Mouse (Mus musculus) midbrain, embryonic 13.5 days (tissue): ENCODE measurements around the gene Hdgfl3. TPM values are rescaled to one million over a fixed set of nuclear protein-coding genes. Genes with fewer than 3 reads are reported as not detected.

ENCODE experiments used
- ATAC-seq: fragments of 200-750 bp; cut with Nextera tagmentation; 2 replicates; pipeline ENCODE4 v1.8.0; 2017; ENCODE audit warnings: mild to moderate bottlenecking, moderate TSS enrichment, moderate library complexity
- H3K27ac ChIP-seq: fragments of 300-500 bp; sonication (generic); 2 replicates; pipeline ENCODE4 v1.5.1; 2015; ENCODE audit warnings: inconsistent platforms, mild to moderate bottlenecking, moderate library complexity
- H3K27me3 ChIP-seq: fragments of 300-500 bp; sonication (generic); 2 replicates; pipeline ENCODE4 v1.6.1; 2015; ENCODE audit warnings: mild to moderate bottlenecking, inconsistent platforms
- H3K36me3 ChIP-seq: fragments of 300-500 bp; sonication (generic); 2 replicates; pipeline ENCODE4 v1.6.1; 2015; ENCODE audit warnings: mild to moderate bottlenecking, inconsistent platforms
- H3K4me1 ChIP-seq: fragments of 300-500 bp; sonication (generic); replicated peaks from 2 replicates; pipeline ENCODE4 v1.6.1; 2015; ENCODE audit warnings: inconsistent platforms
- H3K4me2 ChIP-seq: fragments of 300-500 bp; sonication (generic); replicated peaks from 2 replicates; pipeline ENCODE4 v1.6.1; 2015; ENCODE audit warnings: moderate library complexity, mild to moderate bottlenecking, inconsistent platforms
- H3K4me3 ChIP-seq: fragments of 300-500 bp; sonication (generic); replicated peaks from 2 replicates; pipeline ENCODE4 v1.5.1; 2015; ENCODE audit warnings: mild to moderate bottlenecking, inconsistent platforms
- H3K9ac ChIP-seq: fragments of 300-500 bp; sonication (generic); replicated peaks from 2 replicates; pipeline ENCODE4 v1.6.1; 2015; ENCODE audit warnings: mild to moderate bottlenecking, inconsistent platforms
- H3K9me3 ChIP-seq: fragments of 300-500 bp; sonication (generic); 2 replicates; pipeline ENCODE4 v1.6.1; 2016; ENCODE audit warnings: mild to moderate bottlenecking, inconsistent platforms
- WGBS: fragments of 180-500 bp; shearing (Covaris S2); methylation state at CpG from one replicate; pipeline ENCODE4 v1.1.7; 2015; 5-methylcytosine and 5-hydroxymethylcytosine counted together
- polyA plus RNA-seq: library from polyadenylated mRNA; unstranded; fragments of >200 nt; fragmentation: Nextera tagmentation; extraction: Ambion mirVana; gene quantifications from 2 replicates; pipeline ENCODE4 v1.2.1, GENCODE M21; 2015

The Hdgfl3 gene
- polyA plus RNA-seq, 1 experiment from 2014 or later: 65.7 TPM

DNA sequence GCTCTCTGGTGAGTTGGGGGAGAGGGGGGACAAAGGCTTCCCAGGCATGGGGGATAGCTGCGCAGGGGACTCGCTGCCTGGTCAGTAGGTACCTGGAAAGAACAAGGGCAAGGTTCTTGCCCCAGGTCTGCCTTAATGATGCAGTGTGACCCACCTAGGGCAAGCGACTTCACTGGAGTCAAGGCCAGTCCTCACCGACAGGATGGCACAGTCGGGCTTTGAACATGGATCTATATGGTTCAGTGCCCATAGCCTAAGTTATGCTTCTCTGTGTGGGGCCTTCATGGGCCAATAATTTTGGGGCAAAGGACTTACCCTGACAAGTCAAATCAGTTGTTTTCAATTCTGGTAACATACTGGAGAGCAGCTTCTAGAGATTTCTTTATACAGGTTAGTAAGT is 533 bp upstream of the Hdgfl3 start:
- H3K4me1 ChIP-seq: peaks cover 39% of the 10 kb centered on the region
- peak overlapping the region; percentile 94 for H3K4me3 ChIP-seq
- ATAC-seq: no peak
- H3K27ac ChIP-seq: peak overlapping the region; percentile 99
- H3K27me3 ChIP-seq: no peaks in the 10 kb centered on the region; the same call in 1 of the 2 replicates
- no peaks in the 10 kb centered on the region for H3K9me3 ChIP-seq
- H3K9ac ChIP-seq: peak overlapping the region; percentile 98
- no peaks in the 10 kb centered on the region for H3K36me3 ChIP-seq
- 1% methylated on average over 5 of the region's 5 CpGs for WGBS
- H3K4me2 ChIP-seq: peak overlapping the region; percentile 70

DNA sequence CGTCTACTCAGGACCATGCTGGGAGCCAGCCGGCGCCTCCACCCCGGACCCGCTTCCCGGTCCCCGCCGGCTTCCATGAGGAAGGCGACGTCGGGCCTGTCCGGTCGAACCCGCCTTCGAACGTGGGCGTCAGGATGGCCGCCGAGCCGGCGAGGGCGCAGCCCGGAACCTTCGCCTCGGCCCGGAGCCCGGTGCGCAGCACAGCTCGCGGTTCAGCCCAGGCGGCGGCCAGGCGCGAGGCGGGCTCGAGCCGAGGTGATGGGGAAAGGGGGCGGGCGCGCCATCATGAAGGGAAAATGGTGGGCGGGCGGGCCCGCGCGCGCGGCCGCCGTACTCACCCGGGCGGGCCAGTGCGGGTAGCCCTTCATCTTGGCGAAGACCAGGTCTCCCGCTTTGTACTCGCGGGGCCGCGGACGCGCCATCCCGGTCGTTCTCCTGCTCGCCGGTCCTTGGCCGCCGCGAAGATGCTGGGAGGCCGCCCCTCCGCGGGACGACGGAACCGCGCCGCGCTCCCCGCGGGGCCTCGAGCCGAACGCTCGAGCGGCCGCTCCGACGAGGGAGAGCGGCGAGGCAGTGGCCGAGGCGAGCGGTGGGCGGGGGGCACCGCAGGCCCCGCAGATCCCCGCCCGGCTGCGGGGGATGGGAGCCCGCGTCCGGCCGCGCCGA is 539 bp downstream of the Hdgfl3 start:
- Histone ChIP-seq H3K4me2 (peak overlapping the region; percentile 70), H3K9ac (peak overlapping the region; percentile 98), H3K27ac (peak overlapping the region; percentile 99), H3K4me3 (peak overlapping the region; percentile 94), H3K27me3 (no peaks in the 10 kb centered on the region; the same call in 1 of the 2 replicates), H3K4me1 (peaks cover 49% of the 10 kb centered on the region), H3K9me3 (no peaks in the 10 kb centered on the region), H3K36me3 (no peaks in the 10 kb centered on the region)
- under 1% methylated on average over 92 of the region's 103 CpGs for WGBS
- peak; percentile 77 for ATAC-seq

DNA sequence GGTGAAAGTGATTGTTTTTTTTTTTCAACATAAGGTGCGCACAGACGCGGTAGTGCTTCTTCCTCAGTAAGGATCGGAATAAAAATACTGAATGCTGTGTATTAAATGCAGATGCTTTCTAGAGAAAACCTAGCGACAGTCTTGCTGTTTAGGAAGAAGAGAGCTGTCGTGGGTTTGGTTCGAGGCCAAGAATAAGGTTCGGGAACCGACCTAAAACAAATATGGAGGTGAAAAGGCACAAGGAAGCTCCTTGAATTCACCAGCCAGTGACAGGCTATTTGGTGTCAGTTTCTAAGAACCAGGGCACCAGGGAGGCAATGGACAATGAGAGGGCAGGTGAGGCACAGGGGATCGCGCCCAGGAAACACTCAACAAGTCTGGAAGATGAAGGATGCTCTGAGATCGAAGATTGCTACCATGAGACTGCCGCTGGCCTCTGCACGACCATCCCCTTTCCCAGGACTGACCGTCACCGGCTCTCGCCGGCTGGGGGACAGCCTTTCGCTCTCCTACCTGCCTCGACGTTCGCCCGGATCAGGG is 1.1 kb downstream of the Hdgfl3 start:
- Histone ChIP-seq H3K27ac (peak overlapping the region; percentile 99), H3K27me3 (no peaks in the 10 kb centered on the region; the same call in 1 of the 2 replicates), H3K9ac (peak overlapping the region; percentile 98), H3K4me2 (peak overlapping the region; percentile 70), H3K4me1 (peaks cover 56% of the 10 kb centered on the region), H3K36me3 (no peaks in the 10 kb centered on the region), H3K4me3 (peak overlapping the region; percentile 94), H3K9me3 (no peaks in the 10 kb centered on the region)
- no peak for ATAC-seq
- 6% methylated on average over 23 of the region's 23 CpGs for WGBS

DNA sequence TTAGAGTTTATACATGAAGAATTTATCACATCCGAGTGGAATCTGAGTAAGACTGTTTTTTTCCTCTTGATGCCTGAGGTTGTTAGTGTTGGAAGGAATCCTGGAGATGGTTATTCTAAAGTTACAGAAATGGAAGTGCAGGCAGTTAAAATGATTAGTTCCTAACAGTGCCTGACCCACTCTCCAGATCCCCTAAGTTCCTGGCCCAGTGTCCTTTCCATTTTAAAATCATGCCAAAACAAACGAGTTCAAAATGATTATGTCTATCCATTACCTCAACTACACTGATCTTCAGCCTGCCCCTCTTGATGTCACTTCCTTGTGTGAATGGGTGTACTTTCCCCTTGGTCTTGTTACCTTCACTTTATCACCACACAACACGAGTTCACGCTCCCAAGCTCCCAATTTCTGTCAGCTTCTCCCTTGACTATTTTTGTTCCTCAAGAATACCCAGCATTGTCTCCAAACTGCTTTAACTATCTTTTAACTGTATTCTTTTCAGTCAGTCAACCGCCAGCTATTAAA is 1.7 kb downstream of the Hdgfl3 start:
- H3K4me2 ChIP-seq: peak overlapping the region; percentile 70
- no peaks in the 10 kb centered on the region; the same call in 1 of the 2 replicates for H3K27me3 ChIP-seq
- peak overlapping the region; percentile 98 for H3K9ac ChIP-seq
- H3K36me3 ChIP-seq: no peaks in the 10 kb centered on the region
- no peak for ATAC-seq
- H3K9me3 ChIP-seq: no peaks in the 10 kb centered on the region
- H3K27ac ChIP-seq: peak overlapping the region; percentile 99; the same call in 1 of the 2 replicates
- WGBS: 29% methylated on average over 5 of the region's 5 CpGs
- H3K4me3 ChIP-seq: peak overlapping the region; percentile 94
- H3K4me1 ChIP-seq: peaks cover 60% of the 10 kb centered on the region

DNA sequence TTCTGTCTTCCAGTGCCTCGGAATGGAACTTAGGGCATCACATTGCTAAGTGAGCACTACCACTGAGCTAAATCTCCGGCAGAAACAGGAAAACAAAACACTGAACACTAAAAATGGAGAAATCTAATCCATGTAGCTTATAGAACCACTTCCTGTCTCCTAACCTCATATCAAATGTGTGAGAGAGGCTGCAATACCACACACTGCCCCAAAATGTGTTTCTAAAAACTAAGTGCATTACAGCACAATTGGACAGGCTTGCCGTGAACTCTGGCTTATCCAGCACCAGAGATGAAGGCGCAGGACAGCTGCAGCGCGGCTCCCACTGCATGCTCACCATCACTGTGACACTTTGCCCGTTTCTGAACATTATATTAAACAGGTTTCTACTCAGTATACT is 5.3 kb downstream of the Hdgfl3 start:
- Histone ChIP-seq H3K4me3 (no peak overlapping the region), H3K36me3 (no peaks in the 10 kb centered on the region), H3K9ac (no peak overlapping the region; the same call in 1 of the 2 replicates), H3K27ac (no peak overlapping the region), H3K4me2 (no peak overlapping the region), H3K4me1 (peaks cover 56% of the 10 kb centered on the region), H3K9me3 (no peaks in the 10 kb centered on the region), H3K27me3 (no peaks in the 10 kb centered on the region)
- WGBS: 83% methylated on average over 7 of the region's 7 CpGs
- ATAC-seq: no peak

DNA sequence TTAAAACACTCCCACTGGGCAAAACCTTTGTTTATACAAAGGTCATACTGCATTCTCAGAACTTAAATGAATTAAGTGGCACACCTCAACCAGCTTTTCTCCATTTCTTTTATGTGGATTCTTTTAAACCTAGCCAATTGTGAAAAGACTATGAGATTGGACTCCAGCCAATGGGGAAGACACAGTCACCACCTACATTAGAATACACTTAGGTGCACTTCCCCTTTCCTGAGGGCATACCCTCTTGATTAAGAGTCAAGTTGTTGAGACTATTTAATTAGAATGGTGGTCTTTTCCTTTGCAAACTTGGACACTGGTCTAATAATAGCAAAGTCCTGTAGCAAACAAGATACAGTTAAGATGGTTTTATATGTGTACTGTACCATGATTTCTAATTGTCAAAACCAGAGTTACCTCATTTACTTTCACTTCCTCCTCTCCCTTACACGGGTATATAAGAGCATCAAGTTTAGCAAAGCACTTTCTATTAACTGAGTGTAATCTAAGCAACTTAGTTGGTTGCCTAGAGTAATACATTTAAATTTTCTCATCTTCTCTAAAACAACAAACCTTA is 12.8 kb downstream of the Hdgfl3 start:
- Histone ChIP-seq H3K27me3 (no peaks in the 10 kb centered on the region), H3K4me2 (no peak overlapping the region), H3K4me1 (peaks cover 8% of the 10 kb centered on the region; the same call in 1 of the 2 replicates), H3K9ac (no peak overlapping the region), H3K27ac (no peak overlapping the region), H3K4me3 (no peak overlapping the region), H3K9me3 (no peaks in the 10 kb centered on the region), H3K36me3 (no peaks in the 10 kb centered on the region)
- WGBS: 87% methylated on average over 1 of the region's 1 CpGs
- ATAC-seq: no peak

DNA sequence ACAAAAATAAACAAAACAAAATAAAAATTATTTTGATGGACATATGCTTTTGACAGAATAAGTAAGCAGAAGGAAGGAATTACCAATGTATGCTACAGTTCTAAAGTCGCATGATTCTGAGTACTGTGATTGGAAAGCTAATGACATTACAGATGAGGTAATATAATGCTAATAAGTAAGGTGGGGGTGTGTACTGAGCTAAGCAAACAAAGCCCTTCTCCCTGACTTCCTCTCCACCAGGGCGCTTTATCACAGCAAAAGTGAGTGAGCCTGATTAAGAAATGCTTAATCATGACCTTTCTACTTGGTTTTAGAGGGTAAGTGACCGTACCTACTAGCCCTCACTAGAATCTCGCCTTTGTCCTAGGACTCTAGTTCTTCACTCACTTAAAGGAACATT is 14.0 kb downstream of the Hdgfl3 start:
- Histone ChIP-seq H3K36me3 (no peaks in the 10 kb centered on the region), H3K9me3 (no peaks in the 10 kb centered on the region), H3K4me1 (peaks cover 15% of the 10 kb centered on the region; the same call in 1 of the 2 replicates), H3K4me2 (no peak overlapping the region), H3K27me3 (no peaks in the 10 kb centered on the region), H3K27ac (no peak overlapping the region), H3K4me3 (no peak overlapping the region), H3K9ac (no peak overlapping the region)
- no peak for ATAC-seq
- 78% methylated on average over 4 of the region's 4 CpGs for WGBS

DNA sequence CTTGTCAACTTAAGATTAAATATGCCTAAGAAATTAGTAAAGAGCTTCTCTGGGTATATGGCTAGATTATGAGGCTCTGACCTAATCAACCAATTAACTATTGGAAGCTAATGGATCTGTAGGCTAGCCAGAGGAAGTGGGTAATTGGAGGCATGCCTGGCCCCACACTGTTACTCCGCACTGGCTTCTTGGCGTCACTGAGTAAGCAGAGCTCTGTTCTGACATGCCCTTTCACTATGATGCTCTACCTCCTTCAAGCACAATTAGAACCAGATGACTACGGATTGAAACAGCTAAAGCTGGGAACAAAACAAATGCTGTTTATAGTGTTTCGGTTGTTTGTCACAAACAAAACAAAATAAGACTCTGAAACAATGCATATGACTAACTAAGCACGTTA is 16.0 kb downstream of the Hdgfl3 start:
- no peak for ATAC-seq
- Histone ChIP-seq H3K4me1 (peaks cover 10% of the 10 kb centered on the region; the same call in 1 of the 2 replicates), H3K36me3 (no peaks in the 10 kb centered on the region), H3K9me3 (no peaks in the 10 kb centered on the region), H3K4me2 (no peak overlapping the region), H3K27me3 (no peaks in the 10 kb centered on the region), H3K9ac (no peak overlapping the region), H3K27ac (no peak overlapping the region), H3K4me3 (no peak overlapping the region)
- 84% methylated on average over 5 of the region's 5 CpGs for WGBS

DNA sequence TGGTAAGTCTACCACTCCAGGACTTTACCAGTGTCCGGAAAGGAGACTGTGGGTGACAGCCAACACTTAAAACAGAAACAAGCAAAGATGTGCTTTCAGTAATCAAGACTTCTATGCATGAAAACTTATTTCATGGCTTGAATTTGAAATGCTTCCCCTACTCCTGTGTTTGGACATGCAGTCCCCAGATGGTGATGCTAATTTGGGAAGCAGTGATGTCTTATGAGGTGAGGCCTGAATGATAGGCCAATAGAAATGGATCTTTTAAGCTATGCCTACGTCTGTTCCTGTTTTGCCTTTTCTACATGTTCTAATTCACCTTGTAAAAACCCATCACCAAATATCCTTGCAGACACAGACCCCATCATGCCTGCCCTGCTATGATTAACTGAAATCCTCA is 29.3 kb downstream of the Hdgfl3 start:
- H3K27ac ChIP-seq: no peak overlapping the region
- 0 out of 2 replicates have a peak, but pooled peaks cover 2% of the 10 kb centered on the region for H3K4me1 ChIP-seq
- H3K27me3 ChIP-seq: no peaks in the 10 kb centered on the region
- peaks cover 12% of the 10 kb centered on the region; the same call in 1 of the 2 replicates for H3K36me3 ChIP-seq
- no peak for ATAC-seq
- H3K4me2 ChIP-seq: no peak overlapping the region
- H3K9ac ChIP-seq: no peak overlapping the region
- no peak overlapping the region for H3K4me3 ChIP-seq
- no peaks in the 10 kb centered on the region for H3K9me3 ChIP-seq
- WGBS: 97% methylated on average over 2 of the region's 2 CpGs

DNA sequence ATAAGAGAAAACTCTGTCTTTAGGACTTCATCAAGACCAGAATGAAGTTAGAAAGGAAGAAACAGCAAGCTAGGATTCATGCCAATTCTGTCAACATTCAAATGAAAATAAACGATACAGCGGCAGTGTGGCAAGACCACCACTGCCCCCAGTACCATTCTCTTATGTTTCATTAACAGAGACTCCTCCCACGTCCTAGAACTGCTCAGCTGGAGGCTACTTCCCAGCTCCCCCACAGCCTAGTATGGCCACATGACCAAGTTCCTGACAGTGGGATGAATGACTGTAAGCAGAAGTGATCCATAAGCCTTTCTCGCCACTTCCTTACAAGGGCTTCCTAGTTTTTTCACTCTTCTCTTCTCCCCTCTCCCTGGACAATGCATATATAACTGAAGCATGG is 30.2 kb downstream of the Hdgfl3 start:
- ATAC-seq: no peak
- WGBS: 69% methylated on average over 4 of the region's 4 CpGs
- Histone ChIP-seq H3K27ac (no peak overlapping the region), H3K36me3 (peaks cover 17% of the 10 kb centered on the region), H3K4me2 (no peak overlapping the region), H3K27me3 (no peaks in the 10 kb centered on the region), H3K4me3 (no peak overlapping the region), H3K9ac (no peak overlapping the region), H3K4me1 (0 out of 2 replicates have a peak, but pooled peaks cover 2% of the 10 kb centered on the region), H3K9me3 (no peaks in the 10 kb centered on the region)

DNA sequence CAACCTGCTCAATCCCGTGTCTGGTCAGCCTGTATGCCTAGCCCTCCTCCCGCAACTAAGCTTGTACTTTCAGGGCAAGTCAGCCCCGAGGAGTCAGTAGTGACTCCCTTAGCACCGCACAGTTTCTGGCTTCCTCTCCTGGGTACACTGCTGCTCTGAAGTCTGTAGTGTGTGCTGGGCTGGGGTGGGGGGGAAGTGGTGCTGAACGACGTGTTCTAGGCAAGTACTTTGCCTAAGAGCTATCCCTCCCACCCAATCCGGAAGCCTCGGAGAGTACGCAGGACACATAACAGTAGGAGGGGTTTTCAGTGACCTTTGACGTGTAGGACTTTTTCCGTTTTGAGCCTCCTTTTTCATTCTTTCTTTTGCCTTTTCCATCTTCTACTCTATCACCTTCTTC is 34.9 kb downstream of the Hdgfl3 start:
- no peak overlapping the region for H3K4me3 ChIP-seq
- H3K9me3 ChIP-seq: no peaks in the 10 kb centered on the region
- H3K36me3 ChIP-seq: peaks cover 21% of the 10 kb centered on the region
- no peaks in the 10 kb centered on the region for H3K4me1 ChIP-seq
- H3K9ac ChIP-seq: no peak overlapping the region
- 83% methylated on average over 11 of the region's 11 CpGs for WGBS
- H3K27me3 ChIP-seq: no peaks in the 10 kb centered on the region
- H3K4me2 ChIP-seq: no peak overlapping the region
- ATAC-seq: no peak
- no peak overlapping the region for H3K27ac ChIP-seq

DNA sequence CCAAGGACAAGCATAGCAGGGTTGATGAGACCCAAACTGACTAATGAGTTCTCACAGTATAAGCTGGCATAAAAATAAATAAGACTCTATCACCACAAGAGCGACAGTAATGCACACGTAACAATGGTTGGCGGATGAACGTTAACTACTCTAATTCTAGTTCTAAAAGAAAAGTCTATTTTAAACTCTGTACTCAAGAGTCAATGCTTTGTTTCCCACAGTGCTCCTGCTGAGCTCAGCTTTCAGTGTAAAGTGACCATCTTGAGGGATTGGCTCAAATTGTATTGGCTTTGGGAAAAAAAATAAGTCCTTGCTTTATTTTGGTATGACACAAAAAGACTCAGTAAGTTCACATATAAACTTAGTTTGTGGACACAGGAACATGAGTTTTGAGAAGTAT is 49.1 kb downstream of the Hdgfl3 start:
- ATAC-seq: no peak
- no peak overlapping the region for H3K27ac ChIP-seq
- H3K4me3 ChIP-seq: no peak overlapping the region
- H3K36me3 ChIP-seq: peaks cover 13% of the 10 kb centered on the region
- no peaks in the 10 kb centered on the region for H3K9me3 ChIP-seq
- no peak overlapping the region for H3K4me2 ChIP-seq
- 79% methylated on average over 4 of the region's 4 CpGs for WGBS
- no peaks in the 10 kb centered on the region for H3K27me3 ChIP-seq
- H3K9ac ChIP-seq: no peak overlapping the region
- no peaks in the 10 kb centered on the region for H3K4me1 ChIP-seq
